Mouse (Mus musculus) lung, adult 2 months (tissue): Measurements from ENCODE around the gene Nudt9.

Experiments
- CTCF ChIP-seq: fragments of 200-500 bp; IDR thresholded peaks from 2 replicates; pipeline ENCODE4 v1.5.1; 2011; ENCODE audit warnings: mild to moderate bottlenecking, low read length, control low read depth; ENCODE audit not compliant: insufficient read depth
- POLR2A ChIP-seq: fragments of 200-500 bp; IDR thresholded peaks from 2 replicates; pipeline ENCODE4 v1.6.1; 2011; ENCODE audit warnings: low read depth, mild to moderate bottlenecking, control low read depth, low read length, borderline replicate concordance; ENCODE audit errors: extremely low read depth

DNA sequence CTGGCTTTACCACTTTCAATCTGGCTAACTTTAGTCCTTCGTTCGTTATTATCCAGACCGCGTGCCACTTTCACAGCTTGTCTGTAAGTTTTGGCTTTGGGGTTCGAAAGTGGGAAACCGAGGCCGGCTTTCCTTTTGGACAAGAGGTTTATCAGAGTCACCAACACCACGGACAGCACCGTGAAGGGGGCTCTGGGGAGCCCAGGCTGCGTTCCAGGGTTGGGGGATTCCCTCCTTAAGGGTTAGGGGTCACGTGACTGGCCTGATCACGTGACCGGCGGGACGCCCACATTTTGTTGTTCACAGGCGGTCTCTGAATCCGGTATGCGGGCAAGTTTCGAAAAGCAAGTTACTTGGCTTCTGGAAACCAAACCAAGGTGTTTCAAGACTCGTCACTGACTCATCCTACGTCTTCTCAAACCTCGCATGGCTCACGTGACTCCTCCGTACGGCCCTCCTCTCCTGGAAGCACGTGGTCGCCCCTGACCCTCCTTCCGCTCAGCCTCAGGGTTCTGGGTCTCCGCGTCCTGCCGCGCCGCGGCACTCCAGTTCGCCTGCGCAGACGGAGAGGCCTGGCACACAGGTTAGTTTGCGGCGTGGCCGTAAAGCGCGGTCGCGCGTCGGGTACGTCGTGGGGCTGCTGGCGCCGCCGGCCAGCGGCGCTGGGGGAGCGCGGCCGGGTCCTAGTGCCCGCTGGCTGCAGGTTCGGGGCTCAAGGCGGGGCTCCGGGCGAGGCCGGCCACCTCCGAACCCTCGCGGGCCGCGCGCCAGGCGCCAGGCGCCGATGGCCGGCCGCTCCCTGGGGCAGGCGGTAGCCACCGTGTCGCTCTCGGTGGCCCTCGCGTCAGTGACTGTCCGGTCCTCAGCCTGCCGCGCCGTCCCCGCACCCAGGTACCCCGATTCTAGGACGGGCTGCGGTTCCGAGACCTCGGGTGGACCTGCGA, at the start of gene Nudt9:
- peak; percentile 83; the same call in 1 of the 2 replicates for TF ChIP-seq POLR2A
- TF ChIP-seq CTCF = no peak
